ENCODE assay signal across 24 mouse cellular contexts in genomic region chr15:102498322-102498721, GRCm38 (mm10). TPM values are rescaled to one million over a fixed set of nuclear protein-coding genes. Genes with fewer than 3 reads are reported as not detected.
DNase-seq lines count a peak whose midpoint lies in the region; ATAC-seq and TF ChIP-seq lines count a peak whose summit lies in the region.
"Had no signal": no experiment of that assay in that cellular context is flagged by ENCODE, and none has a peak within 500 bp of the region (broad histone marks: within the 10 kb centered on the region; RNA-seq: fewer than 3 reads in every experiment).

No protein-coding gene starts in this region.

- H3K4me3 ChIP-seq in layer of hippocampus, adult 2 months = no peak overlapping the region
- no peak overlapping the region for H3K4me3 ChIP-seq in midbrain, embryonic 11.5 days (ENCODE audit: low read depth, low read length)
- H3K4me3 ChIP-seq in midbrain, embryonic 10.5 days = no peak overlapping the region
- H3K4me3 ChIP-seq: embryonic facial prominence, embryonic 10.5 days; embryonic facial prominence, embryonic 12.5 days; forebrain, embryonic 13.5 days; forebrain, embryonic 15.5 days had no signal

- 87% methylated on average over 3 of the region's 3 CpGs for WGBS in midbrain, embryonic 11.5 days
- whole genome bisulfite sequencing in midbrain, embryonic 10.5 days = 91% methylated on average over 3 of the region's 3 CpGs

- ATAC-seq in midbrain, embryonic 11.5 days (ENCODE audit: low FRiP score) = no peak
- ATAC-seq: forebrain, embryonic 13.5 days; forebrain, embryonic 15.5 days had no signal

- peak overlapping the region; percentile 86 for H3K27ac ChIP-seq in layer of hippocampus, adult 2 months
- no peak overlapping the region for H3K27ac ChIP-seq in midbrain, embryonic 11.5 days (ENCODE audit: low read depth, low read length)
- H3K27ac ChIP-seq in midbrain, embryonic 10.5 days (replicated peaks) = no peak overlapping the region
- H3K27ac ChIP-seq: embryonic facial prominence, embryonic 10.5 days; embryonic facial prominence, embryonic 12.5 days; forebrain, embryonic 13.5 days; forebrain, embryonic 15.5 days had no signal

- peak; percentile 41 for DNase-seq in heart, adult 11 months
- DNase-seq in heart, postnatal 14 days = no peak
- peak in 1 of 2 experiments; percentile 54 for DNase-seq in layer of hippocampus, adult 2 months (ENCODE audit: low spot score in 2 of 2)
- DNase-seq in layer of hippocampus, postnatal 36 days = no peak
- peak; percentile 79 for DNase-seq in midbrain, embryonic 11.5 days (ENCODE audit: low spot score, missing footprints)
- no peak for DNase-seq in midbrain, embryonic 10.5 days (ENCODE audit: low spot score)
- DNase-seq in right cerebral cortex, postnatal 10 days (ENCODE audit: low spot score in 2 of 2) = no peak
- DNase-seq: adrenal gland, adult 2 months; adrenal gland, postnatal 10 days; adrenal gland, postnatal 25 days; cerebellum, adult 11-12 months; cerebellum, adult 2 months; cerebellum, adult 9-10 months; cerebellum, postnatal 10 days; cerebellum, postnatal 25 days had no signal

- H3K27me3 ChIP-seq in midbrain, embryonic 11.5 days (ENCODE audit: control insufficient read depth, insufficient read depth, low read length) = no peaks in the 10 kb centered on the region
- no peaks in the 10 kb centered on the region for H3K27me3 ChIP-seq in midbrain, embryonic 10.5 days (ENCODE audit: low read depth, poor library complexity, severe bottlenecking)
- H3K27me3 ChIP-seq: embryonic facial prominence, embryonic 12.5 days; forebrain, embryonic 13.5 days; forebrain, embryonic 15.5 days had no signal

- no peaks in the 10 kb centered on the region for H3K4me1 ChIP-seq in midbrain, embryonic 11.5 days (ENCODE audit: control insufficient read depth, insufficient read depth, low read length)
- no peaks in the 10 kb centered on the region for H3K4me1 ChIP-seq in midbrain, embryonic 10.5 days
- H3K4me1 ChIP-seq: embryonic facial prominence, embryonic 10.5 days; embryonic facial prominence, embryonic 12.5 days; forebrain, embryonic 13.5 days; forebrain, embryonic 15.5 days had no signal

- no peaks in the 10 kb centered on the region for H3K9me3 ChIP-seq in midbrain, embryonic 11.5 days (ENCODE audit: control insufficient read depth, low read length)
- no peaks in the 10 kb centered on the region for H3K9me3 ChIP-seq in midbrain, embryonic 10.5 days (replicated peaks)
- H3K9me3 ChIP-seq: embryonic facial prominence, embryonic 10.5 days; embryonic facial prominence, embryonic 12.5 days; forebrain, embryonic 13.5 days; forebrain, embryonic 15.5 days had no signal

- TF ChIP-seq CTCF in layer of hippocampus, adult 2 months (conservative IDR thresholded peaks at IDR 0.05) = no peak

- intact Hi-C loops in heart, postnatal 14 days (cut with DNase I) = no loop called here

- H3K4me2 ChIP-seq in midbrain, embryonic 11.5 days = no peak overlapping the region
- H3K4me2 ChIP-seq: embryonic facial prominence, embryonic 12.5 days; forebrain, embryonic 13.5 days; forebrain, embryonic 15.5 days had no signal

- peaks cover 38% of the 10 kb centered on the region for H3K36me3 ChIP-seq in midbrain, embryonic 11.5 days (ENCODE audit: control insufficient read depth, insufficient read depth, low read length)
- H3K36me3 ChIP-seq in midbrain, embryonic 10.5 days = peaks cover 99% of the 10 kb centered on the region

- H3K9ac ChIP-seq in midbrain, embryonic 11.5 days (ENCODE audit: low read length) = no peak overlapping the region
- H3K9ac ChIP-seq: embryonic facial prominence, embryonic 12.5 days; forebrain, embryonic 13.5 days; forebrain, embryonic 15.5 days had no signal

RNA-seq across cellular contexts. Expression of gene Gm10337, which starts 5.2 kb away (rescaled TPM):
- total RNA-seq in heart, postnatal 14 days (2021) = not detected
- total RNA-seq in layer of hippocampus, adult 2 months (2021) = not detected
- total RNA-seq in layer of hippocampus, postnatal 36 days (2021) = not detected
- polyA plus RNA-seq in midbrain, embryonic 11.5 days (2014; fragmentation: Nextera tagmentation; extraction: Ambion mirVana) = 6.7 TPM in 1 of 2 replicates, not detected in the other
- polyA plus RNA-seq in midbrain, embryonic 10.5 days (2016; fragmentation: Nextera tagmentation; extraction: Ambion mirVana) = 3.5 TPM in 1 of 2 replicates, not detected in the other
- total RNA-seq: adrenal gland, adult 2 months; adrenal gland, postnatal 25 days; ES-E14; MEL had no signal
- polyA plus RNA-seq: adrenal gland, adult 2 months; C2C12; cerebellum, adult 2 months; cortical plate, adult 2 months; embryonic facial prominence, embryonic 12.5 days; forebrain, embryonic 11.5 days had no signal

RNA-seq across cellular contexts. Expression of gene Map3k12, which starts 18.5 kb away (rescaled TPM):
- total RNA-seq in heart, postnatal 14 days (2021) = 1 to 10 TPM; 4.7 to 4.8 TPM
- 10 to 100 TPM; 95.0 to 99.9 TPM for total RNA-seq in layer of hippocampus, adult 2 months (2021)
- 100 to 1,000 TPM in 1 of 2 experiments, 10 to 100 TPM in 1; 96.4 to 103 TPM for total RNA-seq in layer of hippocampus, postnatal 36 days (2021)
- polyA plus RNA-seq in midbrain, embryonic 11.5 days (2014; fragmentation: Nextera tagmentation; extraction: Ambion mirVana) = 16.4 and 19.7 TPM in 2 replicates
- 23.4 and 31.8 TPM in 2 replicates for polyA plus RNA-seq in midbrain, embryonic 10.5 days (2016; fragmentation: Nextera tagmentation; extraction: Ambion mirVana)

RNA-seq across cellular contexts. Expression of gene Tarbp2, which starts 19.7 kb away (rescaled TPM):
- 10 to 100 TPM; 38.4 to 46.8 TPM for total RNA-seq in heart, postnatal 14 days (2021)
- total RNA-seq in layer of hippocampus, adult 2 months (2021) = 10 to 100 TPM; 36.2 to 37.7 TPM
- 10 to 100 TPM; 32.2 to 36.9 TPM for total RNA-seq in layer of hippocampus, postnatal 36 days (2021)
- polyA plus RNA-seq in midbrain, embryonic 11.5 days (2014; fragmentation: Nextera tagmentation; extraction: Ambion mirVana) = 91.2 and 96.6 TPM in 2 replicates
- 133 and 143 TPM in 2 replicates for polyA plus RNA-seq in midbrain, embryonic 10.5 days (2016; fragmentation: Nextera tagmentation; extraction: Ambion mirVana)

RNA-seq across cellular contexts. Expression of gene Npff, which starts 26.4 kb away (rescaled TPM):
- 1 to 10 TPM; 2.7 to 3.5 TPM for total RNA-seq in heart, postnatal 14 days (2021)
- total RNA-seq in layer of hippocampus, adult 2 months (2021) = 1 to 10 TPM; 5.5 TPM
- 1 to 10 TPM; 3.7 to 4.3 TPM for total RNA-seq in layer of hippocampus, postnatal 36 days (2021)
- polyA plus RNA-seq in midbrain, embryonic 11.5 days (2014; fragmentation: Nextera tagmentation; extraction: Ambion mirVana) = 0.98 and 1.9 TPM in 2 replicates
- 2.0 and 2.9 TPM in 2 replicates for polyA plus RNA-seq in midbrain, embryonic 10.5 days (2016; fragmentation: Nextera tagmentation; extraction: Ambion mirVana)

RNA-seq across cellular contexts. Expression of gene Pcbp2, which starts 28.0 kb away (rescaled TPM):
- 100 to 1,000 TPM; 479 to 482 TPM for total RNA-seq in heart, postnatal 14 days (2021)
- total RNA-seq in layer of hippocampus, adult 2 months (2021) = 100 to 1,000 TPM; 496 to 505 TPM
- total RNA-seq in layer of hippocampus, postnatal 36 days (2021) = 100 to 1,000 TPM; 448 to 513 TPM
- 234 and 255 TPM in 2 replicates for polyA plus RNA-seq in midbrain, embryonic 11.5 days (2014; fragmentation: Nextera tagmentation; extraction: Ambion mirVana)
- 194 and 201 TPM in 2 replicates for polyA plus RNA-seq in midbrain, embryonic 10.5 days (2016; fragmentation: Nextera tagmentation; extraction: Ambion mirVana)

Comparison
In these comparisons a context has a peak if more than half of its experiments do, and no peak if none do; other contexts are left out.
1. DNase-seq: peak in heart, adult 11 months (single experiment) and midbrain, embryonic 11.5 days (single experiment); none in heart, postnatal 14 days (0 of 2), layer of hippocampus, postnatal 36 days (0 of 2), midbrain, embryonic 10.5 days (single experiment) and right cerebral cortex, postnatal 10 days (0 of 2).
2. RNA of gene Map3k12, which starts 18.5 kb away (total RNA-seq): 96.4 to 103 TPM in layer of hippocampus, postnatal 36 days and 95.0 to 99.9 TPM in layer of hippocampus, adult 2 months; 4.7 to 4.8 TPM in heart, postnatal 14 days; every median in the first group is over 10 times any median in the second.